8 mouse cellular contexts compared by ENCODE assay signal in the genomic region with DNA sequence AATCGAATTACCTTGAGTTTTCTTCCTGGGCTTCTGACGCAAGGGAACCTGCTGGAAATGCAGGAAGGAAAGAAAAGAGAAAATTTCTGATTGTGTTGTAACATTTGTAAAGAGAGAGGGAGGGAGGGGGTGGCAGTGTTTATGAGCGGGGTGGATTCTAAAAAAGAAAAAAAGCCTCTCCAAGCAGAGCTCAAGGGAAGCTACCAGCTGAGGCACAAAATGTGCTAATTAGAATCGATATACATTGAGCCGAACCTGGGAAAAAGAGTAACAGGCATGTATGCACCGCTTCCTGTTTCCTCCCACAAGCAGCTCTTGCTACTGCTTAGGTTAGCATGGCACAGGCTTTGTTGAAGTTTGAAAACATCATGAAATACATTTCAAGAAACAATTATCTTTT.
DNase-seq lines count a peak whose midpoint lies in the region; ATAC-seq and TF ChIP-seq lines count a peak whose summit lies in the region.

No protein-coding gene starts in this region.

- no peak for TF ChIP-seq CTCF in cerebellum, adult 2 months (IDR thresholded peaks at IDR 0.05; ENCODE audit: borderline replicate concordance, insufficient read depth, low read depth, low read length)

- peak overlapping the region; percentile 94 for H3K27ac ChIP-seq in cerebellum, adult 2 months (ENCODE audit: insufficient read depth, low read length)
- H3K27ac ChIP-seq in lung, embryonic 15.5 days: no peak overlapping the region
- H3K27ac ChIP-seq in hindbrain, embryonic 16.5 days (ENCODE audit: low read depth, low read length): peak overlapping the region; percentile 64
- no peak overlapping the region for H3K27ac ChIP-seq in neural tube, embryonic 14.5 days (ENCODE audit: low read depth, low read length)

- peak overlapping the region; percentile 95 for H3K4me3 ChIP-seq in cerebellum, adult 2 months (replicated peaks; ENCODE audit: insufficient read depth, low read depth, low read length)
- no peak overlapping the region for H3K4me3 ChIP-seq in lung, embryonic 15.5 days
- peak overlapping the region; percentile 35 for H3K4me3 ChIP-seq in hindbrain, embryonic 16.5 days (ENCODE audit: low read length)
- H3K4me3 ChIP-seq in neural tube, embryonic 14.5 days (ENCODE audit: low read depth, low read length): peak overlapping the region; percentile 19

- no peaks in the 10 kb centered on the region for H3K36me3 ChIP-seq in lung, embryonic 15.5 days
- no peaks in the 10 kb centered on the region for H3K36me3 ChIP-seq in hindbrain, embryonic 16.5 days (ENCODE audit: control insufficient read depth, insufficient read depth, low read length)
- H3K36me3 ChIP-seq in neural tube, embryonic 14.5 days (ENCODE audit: control insufficient read depth, insufficient read depth, low read length): no peaks in the 10 kb centered on the region

- H3K4me2 ChIP-seq in lung, embryonic 15.5 days: peak overlapping the region; percentile 37; the same call in 1 of the 2 replicates
- peak overlapping the region; percentile 53 for H3K4me2 ChIP-seq in hindbrain, embryonic 16.5 days (ENCODE audit: low read length)
- peak overlapping the region; percentile 37 for H3K4me2 ChIP-seq in neural tube, embryonic 14.5 days (ENCODE audit: low read depth, low read length)

- peak; percentile 24; the same call in 1 of the 2 replicates for TF ChIP-seq POLR2A in cerebellum, adult 2 months (IDR thresholded peaks at IDR 0.05; ENCODE audit: borderline replicate concordance, insufficient read depth, low read length)

- under 1% methylated on average over 6 of the region's 6 CpGs for WGBS in cerebellum, adult 2 months
- 25% methylated on average over 6 of the region's 6 CpGs for WGBS in lung, embryonic 15.5 days
- WGBS in hindbrain, embryonic 16.5 days: 14% methylated on average over 6 of the region's 6 CpGs
- 18% methylated on average over 6 of the region's 6 CpGs for WGBS in neural tube, embryonic 14.5 days

- no peak overlapping the region for H3K9ac ChIP-seq in lung, embryonic 15.5 days
- peak overlapping the region; percentile 57 for H3K9ac ChIP-seq in hindbrain, embryonic 16.5 days (ENCODE audit: low read depth, low read length)
- H3K9ac ChIP-seq in neural tube, embryonic 14.5 days (replicated peaks; ENCODE audit: low read depth, low read length): no peak overlapping the region

- H3K9me3 ChIP-seq in lung, embryonic 15.5 days: no peaks in the 10 kb centered on the region
- no peaks in the 10 kb centered on the region for H3K9me3 ChIP-seq in hindbrain, embryonic 16.5 days (ENCODE audit: control insufficient read depth, low read length)
- no peaks in the 10 kb centered on the region for H3K9me3 ChIP-seq in neural tube, embryonic 14.5 days (ENCODE audit: control insufficient read depth, low read length)

- no peak for ATAC-seq in cerebellum, adult (ENCODE audit: insufficient number of reproducible peaks, low FRiP score, low TSS enrichment)
- ATAC-seq in lung, embryonic 15.5 days (ENCODE audit: borderline replicate concordance, extremely low read depth, low FRiP score, low TSS enrichment): no peak
- ATAC-seq in hindbrain, embryonic 16.5 days: peak; percentile 60; the same call in 1 of the 2 replicates
- peak; percentile 50; the same call in 1 of the 2 replicates for ATAC-seq in neural tube, embryonic 14.5 days (ENCODE audit: low read depth)

- DNase-seq in cerebellum, adult 2 months: peak; percentile 36 to 46
- DNase-seq in lung, postnatal 14 days: no peak
- DNase-seq in gastrocnemius, postnatal 10 days: no peak
- DNase-seq in B cell, adult 2 months: no peak

- H3K4me1 ChIP-seq in cerebellum, adult 2 months (ENCODE audit: control insufficient read depth, insufficient read depth, low read length): no peaks in the 10 kb centered on the region; the same call in 1 of the 2 replicates
- H3K4me1 ChIP-seq in lung, embryonic 15.5 days: no peaks in the 10 kb centered on the region
- no peaks in the 10 kb centered on the region for H3K4me1 ChIP-seq in hindbrain, embryonic 16.5 days (ENCODE audit: control insufficient read depth, insufficient read depth, low read depth, low read length)
- no peaks in the 10 kb centered on the region for H3K4me1 ChIP-seq in neural tube, embryonic 14.5 days (ENCODE audit: control insufficient read depth, insufficient read depth, low read length)

- H3K27me3 ChIP-seq in cerebellum, adult 2 months (ENCODE audit: control insufficient read depth, insufficient read depth, low read length): no peaks in the 10 kb centered on the region
- no peaks in the 10 kb centered on the region for H3K27me3 ChIP-seq in lung, embryonic 15.5 days
- no peaks in the 10 kb centered on the region for H3K27me3 ChIP-seq in hindbrain, embryonic 16.5 days (replicated peaks; ENCODE audit: control insufficient read depth, insufficient read depth, low read length)
- H3K27me3 ChIP-seq in neural tube, embryonic 14.5 days (ENCODE audit: control insufficient read depth, insufficient read depth, low read length): no peaks in the 10 kb centered on the region

Comparison
In these comparisons a context has a peak if more than half of its experiments do, and no peak if none do; other contexts are left out.
1. DNase-seq: peak in cerebellum, adult 2 months (2 of 2); none in lung, postnatal 14 days (single experiment), gastrocnemius, postnatal 10 days (single experiment) and B cell, adult 2 months (0 of 2).
2. H3K27ac ChIP-seq: peak in cerebellum, adult 2 months (single experiment) and hindbrain, embryonic 16.5 days (single experiment); none in lung, embryonic 15.5 days (single experiment) and neural tube, embryonic 14.5 days (single experiment).
3. ATAC-seq: peak in hindbrain, embryonic 16.5 days (single experiment) and neural tube, embryonic 14.5 days (single experiment); none in cerebellum, adult (single experiment) and lung, embryonic 15.5 days (single experiment).
4. Peak in every context shown above with its lines, with median percentiles within 50 percentile points of each other: H3K4me2 ChIP-seq.